Mouse (Mus musculus) limb, embryonic 11.5 days (tissue): ENCODE measurements around the gene Gm21983. TPM values are rescaled to one million over a fixed set of nuclear protein-coding genes. Genes with fewer than 3 reads are reported as not detected.

ENCODE experiments used
- ATAC-seq: fragments of 200-750 bp; cut with Nextera tagmentation; 2 replicates; pipeline ENCODE4 v1.8.0; 2017; ENCODE audit warnings: low read depth; ENCODE audit not compliant: insufficient number of reproducible peaks, low FRiP score, low TSS enrichment
- DNase-seq: peaks from one replicate; pipeline ENCODE4 v3.0.0-alpha.2; 2015; ENCODE audit warnings: low spot score
- H3K27ac ChIP-seq: fragments of 300-500 bp; sonication (generic); replicated peaks from 2 replicates; pipeline ENCODE4 v1.5.1; 2014; ENCODE audit warnings: low read depth, mild to moderate bottlenecking, low read length
- H3K27me3 ChIP-seq: fragments of 300-500 bp; sonication (generic); 2 replicates; pipeline ENCODE4 v1.6.1; 2014; ENCODE audit warnings: mild to moderate bottlenecking, low read length, mixed read lengths; ENCODE audit not compliant: control insufficient read depth, insufficient read depth
- H3K36me3 ChIP-seq: fragments of 300-500 bp; sonication (generic); 2 replicates; pipeline ENCODE4 v1.6.1; 2014; ENCODE audit warnings: mild to moderate bottlenecking, low read length, moderate library complexity, mixed read lengths; ENCODE audit not compliant: control insufficient read depth, insufficient read depth
- H3K4me1 ChIP-seq: fragments of 300-500 bp; sonication (generic); 2 replicates; pipeline ENCODE4 v1.6.1; 2014; ENCODE audit warnings: low read length, mixed read lengths; ENCODE audit not compliant: control insufficient read depth, insufficient read depth
- H3K4me2 ChIP-seq: fragments of 300-500 bp; sonication (generic); 2 replicates; pipeline ENCODE4 v1.6.1; 2014; ENCODE audit warnings: low read depth, mild to moderate bottlenecking, moderate library complexity; ENCODE audit not compliant: severe bottlenecking
- H3K4me3 ChIP-seq: fragments of 300-500 bp; sonication (generic); 2 replicates; pipeline ENCODE4 v1.5.1; 2014; ENCODE audit warnings: low read depth, low read length
- H3K9ac ChIP-seq: fragments of 300-500 bp; sonication (generic); 2 replicates; pipeline ENCODE4 v1.6.1; 2014; ENCODE audit warnings: mild to moderate bottlenecking, low read length
- H3K9me3 ChIP-seq: fragments of 300-500 bp; sonication (generic); 2 replicates; pipeline ENCODE4 v1.6.1; 2016; ENCODE audit warnings: low read length; ENCODE audit not compliant: control insufficient read depth
- WGBS: fragments of 180-500 bp; shearing (Covaris S2); extraction: QIAGEN DNeasy Blood & Tissue Kit; methylation state at CpG from one replicate; pipeline ENCODE4 v1.1.7; 2014; 5-methylcytosine and 5-hydroxymethylcytosine counted together
- polyA plus RNA-seq: library from polyadenylated mRNA; unstranded; fragments of >200 nt; fragmentation: Nextera tagmentation; extraction: Ambion mirVana; gene quantifications from 2 replicates; pipeline ENCODE4 v1.2.1, GENCODE M21; 2014

Gm21983 gene
- polyA plus RNA-seq, 1 experiment from 2014 or later: not detected

- Histone ChIP-seq H3K27ac (0 out of 2 replicates have a peak overlapping the region, but pooled peaks have one; percentile 39), H3K4me2 (peak overlapping the region; percentile 40; the same call in 1 of the 2 replicates), H3K9me3 (no peaks in the 10 kb centered on the region), H3K4me3 (peak overlapping the region; percentile 26), H3K27me3 (no peaks in the 10 kb centered on the region), H3K4me1 (0 out of 2 replicates have a peak, but pooled peaks cover 3% of the 10 kb centered on the region), H3K9ac (peak overlapping the region; percentile 38; the same call in 1 of the 2 replicates), H3K36me3 (no peaks in the 10 kb centered on the region; the same call in 1 of the 2 replicates)
- no peak for ATAC-seq
- WGBS: 48% methylated on average over 16 of the region's 16 CpGs
- DNase-seq: no peak
These were observed 1.5 kb downstream of the Gm21983 start for GRCm38 (mm10) chr7:27179217-27179918.

- Histone ChIP-seq H3K27ac (peak within 1 kb of the TSS; percentile 74), H3K4me3 (peak within 1 kb of the TSS; percentile 65), H3K4me1 (0 out of 2 replicates have a peak, but pooled peaks cover 3% of the 10 kb centered on the region), H3K4me2 (peak within 1 kb of the TSS; percentile 45), H3K9ac (peak within 1 kb of the TSS; percentile 57), H3K27me3 (no peaks in the 10 kb centered on the region), H3K36me3 (no peaks in the 10 kb centered on the region; the same call in 1 of the 2 replicates), H3K9me3 (no peaks in the 10 kb centered on the region)
- under 1% methylated on average over 53 of the region's 53 CpGs for WGBS
- ATAC-seq (peak; percentile 98), DNase-seq (peak; percentile 99)
These were observed 2.3 kb downstream of the Gm21983 start, which contains the start of gene Rab4b for GRCm38 (mm10) chr7:27178324-27179216. TSS of gene Rab4b (minus strand) at chr7:27178896.

- ATAC-seq (peak; percentile 8), DNase-seq (no peak)
- 22% methylated on average over 4 of the region's 4 CpGs for WGBS
- H3K9ac ChIP-seq: peak overlapping the region; percentile 56
- no peaks in the 10 kb centered on the region; the same call in 1 of the 2 replicates for H3K36me3 ChIP-seq
- H3K4me2 ChIP-seq: peak overlapping the region; percentile 45
- no peaks in the 10 kb centered on the region for H3K27me3 ChIP-seq
- no peak overlapping the region; the same call in 1 of the 2 replicates for H3K27ac ChIP-seq
- H3K4me1 ChIP-seq: 0 out of 2 replicates have a peak, but pooled peaks cover 3% of the 10 kb centered on the region
- H3K4me3 ChIP-seq: peak overlapping the region; percentile 65
- H3K9me3 ChIP-seq: no peaks in the 10 kb centered on the region
These were observed 3.0 kb downstream of the Gm21983 start for GRCm38 (mm10) chr7:27177942-27178323.

GRCm38 (mm10) chr7:27174896-27175295 is 6.0 kb downstream of the Gm21983 start:
- Histone ChIP-seq H3K4me1 (0 out of 2 replicates have a peak, but pooled peaks cover 3% of the 10 kb centered on the region), H3K4me3 (no peak overlapping the region), H3K27me3 (no peaks in the 10 kb centered on the region), H3K36me3 (no peaks in the 10 kb centered on the region; the same call in 1 of the 2 replicates), H3K9me3 (no peaks in the 10 kb centered on the region), H3K27ac (no peak overlapping the region), H3K4me2 (no peak overlapping the region), H3K9ac (no peak overlapping the region)
- ATAC-seq (no peak), DNase-seq (no peak)
- WGBS: 93% methylated on average over 7 of the region's 7 CpGs

GRCm38 (mm10) chr7:27174496-27174895 is 6.4 kb downstream of the Gm21983 start:
- 0 out of 2 replicates have a peak, but pooled peaks cover 3% of the 10 kb centered on the region for H3K4me1 ChIP-seq
- H3K36me3 ChIP-seq: no peaks in the 10 kb centered on the region; the same call in 1 of the 2 replicates
- H3K9ac ChIP-seq: no peak overlapping the region
- WGBS: 90% methylated on average over 15 of the region's 15 CpGs
- ATAC-seq (no peak), DNase-seq (no peak)
- H3K27me3 ChIP-seq: no peaks in the 10 kb centered on the region
- H3K4me2 ChIP-seq: no peak overlapping the region
- H3K27ac ChIP-seq: no peak overlapping the region
- H3K9me3 ChIP-seq: no peaks in the 10 kb centered on the region
- no peak overlapping the region for H3K4me3 ChIP-seq

- Histone ChIP-seq H3K27ac (no peak overlapping the region), H3K9me3 (no peaks in the 10 kb centered on the region), H3K36me3 (no peaks in the 10 kb centered on the region; the same call in 1 of the 2 replicates), H3K4me1 (peaks cover 4% of the 10 kb centered on the region; the same call in 1 of the 2 replicates), H3K4me3 (no peak overlapping the region), H3K4me2 (no peak overlapping the region), H3K27me3 (no peaks in the 10 kb centered on the region), H3K9ac (no peak overlapping the region)
- 84% methylated on average over 3 of the region's 3 CpGs for WGBS
- DNase-seq (no peak), ATAC-seq (no peak)
These were observed 9.9 kb downstream of the Gm21983 start for GRCm38 (mm10) chr7:27170981-27171380.

GRCm38 (mm10) chr7:27168371-27168770 is 12.5 kb downstream of the Gm21983 start:
- Histone ChIP-seq H3K9me3 (no peaks in the 10 kb centered on the region), H3K4me1 (peaks cover 23% of the 10 kb centered on the region), H3K4me2 (no peak overlapping the region), H3K27ac (no peak overlapping the region), H3K9ac (no peak overlapping the region), H3K4me3 (no peak overlapping the region), H3K27me3 (no peaks in the 10 kb centered on the region), H3K36me3 (peaks cover 8% of the 10 kb centered on the region; the same call in 1 of the 2 replicates)
- WGBS: 74% methylated on average over 5 of the region's 5 CpGs
- DNase-seq (no peak), ATAC-seq (no peak)
